ENCODE assay signal across 11 mouse cellular contexts in the genomic region with DNA sequence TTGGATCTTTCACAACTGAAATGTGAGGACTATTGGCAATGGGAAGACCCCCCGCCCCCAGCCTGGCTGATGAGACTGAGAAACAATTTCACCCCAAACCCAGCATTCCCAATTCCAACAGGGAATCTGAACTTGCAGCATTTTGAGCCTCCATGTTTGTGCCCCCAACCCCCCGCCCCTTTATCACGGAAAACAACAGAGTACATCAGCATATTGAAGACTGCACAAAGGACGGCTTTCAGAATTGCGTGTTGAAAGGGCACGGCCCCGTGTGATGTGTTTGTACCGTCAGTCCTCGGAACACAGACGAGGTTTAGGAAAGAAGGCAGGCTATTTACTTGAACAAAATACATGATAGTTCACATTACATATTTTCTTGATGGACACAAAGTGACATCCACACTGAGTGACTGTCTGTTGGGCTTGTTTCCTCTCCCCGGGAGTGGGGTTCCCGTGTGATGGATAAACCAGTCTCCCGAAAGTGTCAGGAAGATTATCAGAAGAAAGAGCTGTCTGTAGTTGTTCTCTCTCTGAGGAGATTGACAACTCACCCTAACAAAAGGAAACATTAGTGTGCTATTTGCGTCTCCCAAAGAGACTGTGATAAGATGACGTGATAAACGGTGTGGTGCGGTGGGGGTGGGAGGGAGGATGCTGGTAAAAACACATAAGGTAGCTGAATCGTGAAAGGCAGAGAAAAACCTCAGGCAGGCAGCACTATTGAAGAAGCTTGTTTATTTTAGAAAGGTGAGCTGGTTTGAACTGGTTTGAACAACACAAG. TPM values are rescaled to one million over a fixed set of nuclear protein-coding genes. Genes with fewer than 3 reads are reported as not detected.
DNase-seq lines count a peak whose midpoint lies in the region; ATAC-seq and TF ChIP-seq lines count a peak whose summit lies in the region.
"Had no signal": no experiment of that assay in that cellular context is flagged by ENCODE, and none has a peak within 500 bp of the region (broad histone marks: within the 10 kb centered on the region; RNA-seq: fewer than 3 reads in every experiment).

No protein-coding gene starts in this region.

- no peak for TF ChIP-seq CTCF in heart, postnatal 0 days (IDR thresholded peaks at IDR 0.05; ENCODE audit: low read depth)
- TF ChIP-seq CTCF in heart, adult 2 months (IDR thresholded peaks at IDR 0.05): no peak
- TF ChIP-seq CTCF in brain, embryonic 14.5 days (IDR thresholded peaks at IDR 0.05; ENCODE audit: borderline replicate concordance, extremely low read depth, insufficient read depth, insufficient read length): no peak

- no peaks in the 10 kb centered on the region for H3K9me3 ChIP-seq in heart, postnatal 0 days (replicated peaks; ENCODE audit: control insufficient read depth, low read length)
- H3K9me3 ChIP-seq in hindbrain, embryonic 14.5 days (ENCODE audit: control insufficient read depth, low read length): no peaks in the 10 kb centered on the region
- H3K9me3 ChIP-seq: limb, embryonic 13.5 days had no signal

- WGBS in heart, postnatal 0 days: 22% methylated on average over 18 of the region's 18 CpGs
- 33% methylated on average over 18 of the region's 18 CpGs for WGBS in heart, adult 2 months
- WGBS in hindbrain, embryonic 14.5 days: 27% methylated on average over 18 of the region's 18 CpGs

- H3K4me2 ChIP-seq in heart, postnatal 0 days (ENCODE audit: low read depth, low read length): peak overlapping the region; percentile 46
- H3K4me2 ChIP-seq in hindbrain, embryonic 14.5 days (replicated peaks): peak overlapping the region; percentile 28
- H3K4me2 ChIP-seq: limb, embryonic 13.5 days had no signal

- no peak for ATAC-seq in heart, postnatal 0 days (ENCODE audit: insufficient read depth, low read depth)
- no peak for ATAC-seq in hindbrain, embryonic 14.5 days (ENCODE audit: low FRiP score)

- H3K4me1 ChIP-seq in heart, postnatal 0 days (ENCODE audit: control insufficient read depth, insufficient read depth): peaks cover 7% of the 10 kb centered on the region; the same call in 1 of the 2 replicates
- no peaks in the 10 kb centered on the region for H3K4me1 ChIP-seq in heart, adult 2 months (ENCODE audit: control insufficient read depth, insufficient read depth, low read length)
- H3K4me1 ChIP-seq in hindbrain, embryonic 14.5 days (replicated peaks; ENCODE audit: control insufficient read depth, insufficient read depth, low read length): no peaks in the 10 kb centered on the region

- TF ChIP-seq EP300 in heart, postnatal 0 days (IDR thresholded peaks at IDR 0.05; ENCODE audit: low read depth): no peak
- no peak for TF ChIP-seq EP300 in heart, adult 2 months (IDR thresholded peaks at IDR 0.05; ENCODE audit: insufficient read depth, low read depth, low read length)

- no peak overlapping the region for H3K27ac ChIP-seq in heart, postnatal 0 days (ENCODE audit: low read depth)
- no peak overlapping the region for H3K27ac ChIP-seq in heart, adult 2 months
- H3K27ac ChIP-seq in hindbrain, embryonic 14.5 days: no peak overlapping the region
- H3K27ac ChIP-seq: limb, embryonic 13.5 days had no signal

- no peaks in the 10 kb centered on the region for H3K27me3 ChIP-seq in heart, postnatal 0 days (ENCODE audit: control insufficient read depth, insufficient read depth, low read length)
- H3K27me3 ChIP-seq in heart, adult 2 months (ENCODE audit: control insufficient read depth, insufficient read depth, low read length): no peaks in the 10 kb centered on the region
- H3K27me3 ChIP-seq in hindbrain, embryonic 14.5 days (ENCODE audit: control insufficient read depth, insufficient read depth, low read length): peaks cover 7% of the 10 kb centered on the region; the same call in 1 of the 2 replicates
- H3K27me3 ChIP-seq: limb, embryonic 13.5 days had no signal

- H3K9ac ChIP-seq in heart, postnatal 0 days (replicated peaks; ENCODE audit: low read depth, low read length): 0 out of 2 replicates have a peak overlapping the region, but pooled peaks have one; percentile 25
- no peak overlapping the region for H3K9ac ChIP-seq in heart, adult 2 months (ENCODE audit: low read depth, low read length)
- H3K9ac ChIP-seq in hindbrain, embryonic 14.5 days: 0 out of 2 replicates have a peak overlapping the region, but pooled peaks have one; percentile 28
- H3K9ac ChIP-seq: limb, embryonic 13.5 days had no signal

- no peaks in the 10 kb centered on the region for H3K79me2 ChIP-seq in heart, adult 2 months (replicated peaks; ENCODE audit: control insufficient read depth, insufficient read depth, low read length)

- no peaks in the 10 kb centered on the region for H3K36me3 ChIP-seq in heart, postnatal 0 days (replicated peaks; ENCODE audit: control insufficient read depth, insufficient read depth, low read length)
- H3K36me3 ChIP-seq in heart, adult 2 months (ENCODE audit: control insufficient read depth, insufficient read depth, low read length): no peaks in the 10 kb centered on the region
- no peaks in the 10 kb centered on the region for H3K36me3 ChIP-seq in hindbrain, embryonic 14.5 days (replicated peaks; ENCODE audit: control insufficient read depth, insufficient read depth)
- H3K36me3 ChIP-seq: limb, embryonic 13.5 days had no signal

- peak overlapping the region; percentile 10; the same call in 1 of the 2 replicates for H3K4me3 ChIP-seq in heart, postnatal 0 days (ENCODE audit: low read depth, low read length)
- H3K4me3 ChIP-seq in heart, adult 2 months: no peak overlapping the region
- no peak overlapping the region for H3K4me3 ChIP-seq in hindbrain, embryonic 14.5 days (replicated peaks; ENCODE audit: low read length)
- H3K4me3 ChIP-seq: limb, embryonic 13.5 days had no signal

- intact Hi-C loops in heart, adult 2 months (cut with DNase I): no loop called here

- no peak for TF ChIP-seq POLR2A in heart, adult 2 months (IDR thresholded peaks at IDR 0.05; ENCODE audit: insufficient read depth, low read depth, low read length)
- TF ChIP-seq POLR2A in brain, embryonic 14.5 days (IDR thresholded peaks at IDR 0.05; ENCODE audit: borderline replicate concordance, extremely low read depth, insufficient read depth, insufficient read length, poor library complexity, severe bottlenecking): no peak

- no peak for DNase-seq in heart, postnatal 0 days (ENCODE audit: low spot score)
- no peak for DNase-seq in heart, adult 2 months
- peak; percentile 52 for DNase-seq in ES-CJ7 (ENCODE audit: low read depth, low spot score)
- DNase-seq in brain, embryonic 14.5 days (ENCODE audit: low read depth): peak; percentile 73
- no peak for DNase-seq in hindbrain, embryonic 14.5 days (ENCODE audit: low spot score)
- no peak for DNase-seq in adrenal gland, adult (ENCODE audit: inconsistent age in 2 of 2, low spot score in 1 of 2)
- DNase-seq in embryo, embryonic 9.5 days (ENCODE audit: extremely low spot score): no peak
- DNase-seq: kidney, adult 2 months; layer of hippocampus, adult 9-11 months; lung, postnatal 14 days had no signal

RNA-seq across cellular contexts. Expression of a gene that starts 32.1 kb away (rescaled TPM):
- total RNA-seq in heart, postnatal 0 days (2014; rRNA removed; ENCODE audit: low replicate concordance): 7.7 and 20.5 TPM in 2 replicates
- 13.8 and 14.9 TPM in 2 replicates for polyA plus RNA-seq in heart, postnatal 0 days (2015; fragmentation: Nextera tagmentation; extraction: Ambion mirVana)
- 1 to 10 TPM; 1.2 to 1.9 TPM for total RNA-seq in heart, adult 2 months (2021)
- polyA plus RNA-seq in heart, adult 2 months (2012; rRNA removed): 2.3 and 2.5 TPM in 2 replicates
- polyA plus RNA-seq in brain, embryonic 14.5 days (2012; rRNA removed): 48.7 and 107 TPM in 2 replicates
- 17.1 and 19.1 TPM in 2 replicates for polyA plus RNA-seq in hindbrain, embryonic 14.5 days (2014; fragmentation: Nextera tagmentation; extraction: Ambion mirVana)

Comparison
In these comparisons a context has a peak if more than half of its experiments do, and no peak if none do; other contexts are left out.
1. DNase-seq: peak in ES-CJ7 (single experiment) and brain, embryonic 14.5 days (single experiment); none in heart, postnatal 0 days (single experiment), heart, adult 2 months (0 of 2), hindbrain, embryonic 14.5 days (single experiment), adrenal gland, adult (0 of 2) and embryo, embryonic 9.5 days (single experiment).